Mouse (Mus musculus) kidney, postnatal 0 days (tissue): ENCODE results near the gene Arrdc5. TPM values are rescaled to one million over a fixed set of nuclear protein-coding genes. Genes with fewer than 3 reads are reported as not detected.

ENCODE experiments used
- ATAC-seq: fragments of 200-750 bp; cut with Nextera tagmentation; replicated peaks from 2 replicates; pipeline ENCODE4 v1.8.0; 2017; ENCODE audit warnings: low read depth, moderate number of reproducible peaks, moderate TSS enrichment, moderate library complexity; ENCODE audit not compliant: low FRiP score
- DNase-seq: peaks from one replicate; pipeline ENCODE4 v3.0.0-alpha.2; 2016; ENCODE audit warnings: low spot score
- H3K27ac ChIP-seq: fragments of 300-500 bp; sonication (generic); 2 replicates; pipeline ENCODE4 v1.5.1; 2014; ENCODE audit warnings: mild to moderate bottlenecking
- H3K27me3 ChIP-seq: fragments of 300-500 bp; sonication (generic); 2 replicates; pipeline ENCODE4 v1.6.1; 2014; ENCODE audit warnings: low read length, mixed read lengths; ENCODE audit not compliant: insufficient read depth
- H3K36me3 ChIP-seq: fragments of 300-500 bp; sonication (generic); 2 replicates; pipeline ENCODE4 v1.6.1; 2014; ENCODE audit warnings: low read length, mixed read lengths; ENCODE audit not compliant: insufficient read depth
- H3K4me1 ChIP-seq: fragments of 300-500 bp; sonication (generic); replicated peaks from 2 replicates; pipeline ENCODE4 v1.6.1; 2014; ENCODE audit warnings: antibody characterized with exemption, low read length, mixed read lengths; ENCODE audit not compliant: insufficient read depth
- H3K4me2 ChIP-seq: fragments of 300-500 bp; sonication (generic); 2 replicates; pipeline ENCODE4 v1.6.1; 2014; ENCODE audit warnings: mild to moderate bottlenecking, low read length, moderate library complexity, mixed read lengths
- H3K4me3 ChIP-seq: fragments of 300-500 bp; sonication (generic); replicated peaks from 2 replicates; pipeline ENCODE4 v1.5.1; 2014; ENCODE audit warnings: low read depth, low read length
- H3K9ac ChIP-seq: fragments of 300-500 bp; sonication (generic); 2 replicates; pipeline ENCODE4 v1.6.1; 2014; ENCODE audit warnings: low read depth, low read length
- H3K9me3 ChIP-seq: fragments of 300-500 bp; sonication (generic); replicated peaks from 2 replicates; pipeline ENCODE4 v1.6.1; 2016; ENCODE audit warnings: low read length, inconsistent platforms, mixed read lengths
- CTCF ChIP-seq: IDR thresholded peaks from 2 replicates; pipeline ENCODE4 v1.5.1; 2016; ENCODE audit warnings: antibody characterized with exemption, low read depth, mild to moderate bottlenecking, moderate library complexity
- WGBS: fragments of 180-500 bp; shearing (Covaris S2); extraction: QIAGEN DNeasy Blood & Tissue Kit; methylation state at CpG from one replicate; pipeline ENCODE4 v1.1.7; 2014; 5-methylcytosine and 5-hydroxymethylcytosine counted together
- polyA plus RNA-seq: library from polyadenylated mRNA; unstranded; fragments of >200 nt; fragmentation: Nextera tagmentation; extraction: Ambion mirVana; gene quantifications from 2 replicates; pipeline ENCODE4 v1.2.1, GENCODE M21; 2015

Arrdc5 gene
- polyA plus RNA-seq, 1 experiment from 2014 or later: not detected

- H3K27ac ChIP-seq: peak overlapping the region; percentile 97
- peak overlapping the region; percentile 56 for H3K4me3 ChIP-seq
- H3K36me3 ChIP-seq: peaks cover 3% of the 10 kb centered on the region; the same call in 1 of the 2 replicates
- H3K4me2 ChIP-seq: peak overlapping the region; percentile 78
- H3K27me3 ChIP-seq: no peaks in the 10 kb centered on the region
- ATAC-seq: peak; percentile 88
- peak; percentile 99 for DNase-seq
- H3K9ac ChIP-seq: peak overlapping the region; percentile 54
- WGBS: under 1% methylated on average over 16 of the region's 16 CpGs
- TF ChIP-seq CTCF: peak; percentile 93
- peaks cover 28% of the 10 kb centered on the region for H3K4me1 ChIP-seq
- no peaks in the 10 kb centered on the region for H3K9me3 ChIP-seq
These were observed 8.9 kb downstream of the Arrdc5 start for GRCm38 (mm10) chr17:56291171-56291511.

DNA sequence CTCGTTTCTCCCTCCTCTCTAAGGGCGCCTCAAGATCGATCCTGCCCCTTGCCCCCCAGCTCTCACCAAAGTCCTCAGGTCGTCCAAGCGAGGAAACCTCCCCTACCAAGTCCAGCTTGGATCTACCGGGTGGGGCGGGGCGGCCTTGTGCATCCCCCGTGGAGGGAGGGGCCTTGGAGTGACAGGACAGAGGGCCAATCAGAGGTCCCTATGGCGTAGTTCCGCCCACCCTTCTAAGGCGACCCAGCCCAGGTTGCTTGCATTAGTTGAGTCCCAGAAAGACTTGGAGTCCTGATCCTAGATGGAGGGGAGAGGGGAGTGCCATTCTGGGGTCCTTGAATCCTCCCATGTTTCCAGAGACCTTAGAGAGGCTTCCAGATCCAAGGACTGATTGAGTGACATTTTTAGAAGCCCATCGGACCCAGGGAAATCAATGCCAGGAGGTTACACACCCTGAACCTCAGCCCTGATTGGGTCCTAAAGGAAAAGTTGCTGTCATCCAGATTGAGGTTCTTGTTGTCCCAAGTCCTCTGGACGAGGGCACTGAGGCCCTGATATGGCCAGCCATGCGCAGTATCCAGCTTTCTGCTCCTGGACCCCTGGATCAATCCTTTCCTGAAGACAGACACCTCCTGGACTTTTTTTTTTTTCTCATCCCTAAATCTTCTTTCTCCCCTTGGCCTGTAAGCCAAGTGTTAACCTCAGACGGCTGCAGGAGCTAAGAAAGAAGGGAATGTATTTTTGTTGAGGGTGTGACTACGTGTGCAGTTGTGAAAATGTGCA is 9.5 kb downstream of the Arrdc5 start:
- peak overlapping the region; percentile 56 for H3K4me3 ChIP-seq
- peaks cover 8% of the 10 kb centered on the region for H3K36me3 ChIP-seq
- H3K27ac ChIP-seq: peak overlapping the region; percentile 97
- no peaks in the 10 kb centered on the region for H3K9me3 ChIP-seq
- H3K4me2 ChIP-seq: peak overlapping the region; percentile 78
- no peak for TF ChIP-seq CTCF
- WGBS: 3% methylated on average over 17 of the region's 17 CpGs
- peaks cover 28% of the 10 kb centered on the region for H3K4me1 ChIP-seq
- no peaks in the 10 kb centered on the region for H3K27me3 ChIP-seq
- peak overlapping the region; percentile 71 for H3K9ac ChIP-seq
- peak; percentile 97 for DNase-seq
- peak; percentile 85 for ATAC-seq

DNA sequence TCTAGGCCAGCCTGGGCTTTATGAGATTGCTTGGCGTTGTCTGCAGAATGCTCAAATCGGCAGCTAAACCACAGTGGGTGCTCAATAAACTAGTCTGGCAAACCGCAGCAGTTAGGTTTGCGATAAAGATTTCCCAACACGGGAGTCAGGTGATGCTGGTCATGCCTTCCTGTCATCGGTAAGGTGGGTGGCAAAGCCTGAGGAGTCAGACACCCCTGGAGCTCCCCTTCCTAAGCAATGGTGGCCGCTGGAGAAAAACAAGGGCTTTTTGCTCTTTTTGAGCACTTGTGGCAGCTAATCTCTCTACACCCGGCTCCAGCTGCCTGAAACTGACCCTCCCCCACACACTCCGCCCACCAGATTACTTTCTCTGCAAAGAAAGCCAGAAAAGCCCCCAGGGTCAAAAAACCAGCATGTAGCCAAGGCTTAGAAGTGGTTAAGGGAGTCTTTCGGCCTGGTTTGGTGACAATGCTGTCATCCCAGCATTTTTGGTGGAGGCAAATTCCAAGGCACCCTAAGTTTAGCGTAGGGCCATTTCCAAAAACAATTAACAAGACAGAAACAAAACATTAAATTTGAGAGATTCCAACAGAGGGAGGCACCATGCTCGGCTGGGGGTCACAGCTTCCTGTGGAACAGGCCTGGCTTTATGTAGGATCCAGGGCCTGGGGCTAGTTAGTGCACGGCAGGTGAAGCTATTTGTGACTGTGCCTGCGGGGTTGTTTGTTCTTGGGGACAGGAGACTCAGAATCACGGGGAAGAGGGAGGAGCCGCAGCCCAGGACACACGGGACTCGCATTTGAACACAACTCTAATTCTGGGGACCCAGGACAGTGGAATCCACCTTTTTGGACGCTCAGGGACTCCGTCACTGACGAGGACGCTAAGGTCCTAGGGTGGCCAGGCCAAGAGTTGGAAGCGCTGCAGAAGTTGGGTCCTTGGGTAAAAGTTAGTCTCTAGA is 10.4 kb downstream of the Arrdc5 start:
- Histone ChIP-seq H3K4me1 (peaks cover 28% of the 10 kb centered on the region), H3K9ac (peak overlapping the region; percentile 71), H3K27ac (peak overlapping the region; percentile 97), H3K9me3 (no peaks in the 10 kb centered on the region), H3K4me2 (peak overlapping the region; percentile 78), H3K27me3 (no peaks in the 10 kb centered on the region), H3K4me3 (peak overlapping the region; percentile 56), H3K36me3 (peaks cover 18% of the 10 kb centered on the region)
- no peak for TF ChIP-seq CTCF
- peak; percentile 87 for DNase-seq
- 4% methylated on average over 23 of the region's 23 CpGs for WGBS
- ATAC-seq: peak; percentile 5; the same call in 1 of the 2 replicates

DNA sequence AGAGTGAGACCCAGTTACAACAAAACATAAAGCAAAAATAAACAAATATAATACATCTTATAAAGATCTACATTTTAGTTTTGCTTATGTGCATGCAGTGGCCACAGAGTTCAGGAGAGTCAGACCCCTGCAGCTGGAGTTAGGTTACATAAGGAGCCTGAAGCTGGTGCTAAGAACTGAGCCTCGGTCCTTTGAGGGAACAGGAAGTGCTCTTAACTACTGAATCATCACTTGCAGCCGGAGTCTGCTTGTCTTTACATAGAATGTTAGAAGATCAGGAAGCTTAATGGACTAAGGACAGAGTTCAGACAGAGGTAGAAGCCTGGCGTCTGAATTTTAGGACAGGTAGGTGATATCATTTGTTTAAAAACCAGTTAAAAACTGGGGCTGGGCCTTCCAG is 11.2 kb downstream of the Arrdc5 start:
- no peaks in the 10 kb centered on the region for H3K27me3 ChIP-seq
- H3K9me3 ChIP-seq: no peaks in the 10 kb centered on the region
- H3K9ac ChIP-seq: peak overlapping the region; percentile 71
- H3K4me2 ChIP-seq: peak overlapping the region; percentile 78
- H3K36me3 ChIP-seq: peaks cover 25% of the 10 kb centered on the region
- no peak for ATAC-seq
- peak overlapping the region; percentile 97 for H3K27ac ChIP-seq
- peak overlapping the region; percentile 56 for H3K4me3 ChIP-seq
- no peak for TF ChIP-seq CTCF
- 29% methylated on average over 3 of the region's 3 CpGs for WGBS
- DNase-seq: no peak
- H3K4me1 ChIP-seq: peaks cover 28% of the 10 kb centered on the region

DNA sequence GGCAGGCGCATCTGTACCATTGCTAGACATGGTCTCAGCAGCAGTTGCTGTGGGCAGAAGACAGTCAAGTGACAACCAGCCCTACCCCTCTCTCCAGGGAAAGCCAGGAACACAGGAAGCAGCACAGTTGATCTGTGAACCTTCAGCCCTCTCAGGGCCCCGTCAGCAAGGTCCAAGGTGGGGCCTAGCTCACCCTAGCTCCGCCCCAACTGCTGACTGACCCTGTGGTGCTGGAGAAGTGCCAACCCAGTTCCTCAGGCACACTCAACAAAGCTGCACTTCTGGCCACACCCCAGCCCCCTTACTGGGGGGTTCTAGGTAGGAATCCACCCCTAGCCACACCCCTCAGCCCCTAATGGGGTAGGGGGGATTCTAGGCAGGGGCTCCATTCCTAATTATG is 12.3 kb downstream of the Arrdc5 start:
- Histone ChIP-seq H3K4me2 (peak overlapping the region; percentile 30), H3K27me3 (no peaks in the 10 kb centered on the region), H3K27ac (peak overlapping the region; percentile 97), H3K4me1 (peaks cover 28% of the 10 kb centered on the region), H3K36me3 (peaks cover 33% of the 10 kb centered on the region), H3K4me3 (no peak overlapping the region), H3K9me3 (no peaks in the 10 kb centered on the region), H3K9ac (peak overlapping the region; percentile 47; the same call in 1 of the 2 replicates)
- DNase-seq (peak; percentile 65), ATAC-seq (peak; percentile 33)
- TF ChIP-seq CTCF: no peak
- 36% methylated on average over 3 of the region's 3 CpGs for WGBS

DNA sequence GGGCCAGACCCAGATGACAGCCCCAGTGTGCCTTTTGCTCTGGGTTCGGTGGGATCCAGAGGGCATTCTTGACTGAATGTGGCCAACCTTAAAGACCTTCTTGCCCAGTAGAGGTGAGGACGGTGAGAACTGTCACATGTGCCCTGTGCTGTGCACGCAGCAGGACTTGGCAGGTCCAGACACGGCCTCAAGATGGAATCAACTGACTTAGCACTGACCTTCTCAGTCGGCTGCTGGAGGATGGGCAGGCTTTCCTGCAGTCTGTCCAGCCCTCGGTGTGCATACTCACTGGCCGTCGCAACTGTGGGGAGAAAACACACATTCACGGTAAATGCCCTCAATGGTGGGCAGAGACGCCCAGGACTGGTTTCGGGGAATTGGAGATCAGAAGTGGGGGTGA is 14.1 kb downstream of the Arrdc5 start:
- TF ChIP-seq CTCF: no peak
- Histone ChIP-seq H3K36me3 (peaks cover 40% of the 10 kb centered on the region), H3K9ac (no peak overlapping the region), H3K9me3 (no peaks in the 10 kb centered on the region), H3K4me2 (no peak overlapping the region), H3K27me3 (no peaks in the 10 kb centered on the region), H3K27ac (no peak overlapping the region), H3K4me1 (peaks cover 23% of the 10 kb centered on the region), H3K4me3 (no peak overlapping the region)
- 93% methylated on average over 11 of the region's 11 CpGs for WGBS
- ATAC-seq: no peak
- DNase-seq: no peak
